Mouse (Mus musculus) neural tube, embryonic 12.5 days (tissue): ENCODE measurements at regions not wholly inside any gene's neighbourhood (a gene's known extent, or its start where the extent isn't known, plus 50 kb on each side); places are given as distances from the start of the nearest gene placed in this dataset.

Source experiments
- ATAC-seq: fragments of 200-750 bp; cut with Nextera tagmentation; 2 replicates; pipeline ENCODE4 v1.8.0; 2017; ENCODE audit warnings: low read depth, mild to moderate bottlenecking, moderate TSS enrichment, moderate library complexity; ENCODE audit not compliant: low FRiP score
- H3K27ac ChIP-seq: fragments of 300-500 bp; sonication (generic); 2 replicates; pipeline ENCODE4 v1.5.1; 2016
- H3K27me3 ChIP-seq: fragments of 300-500 bp; sonication (generic); replicated peaks from 2 replicates; pipeline ENCODE4 v1.6.1; 2016; ENCODE audit warnings: mild to moderate bottlenecking
- H3K36me3 ChIP-seq: fragments of 300-500 bp; sonication (generic); 2 replicates; pipeline ENCODE4 v1.6.1; 2016; ENCODE audit warnings: mild to moderate bottlenecking
- H3K4me1 ChIP-seq: fragments of 300-500 bp; sonication (generic); 2 replicates; pipeline ENCODE4 v1.6.1; 2016
- H3K4me2 ChIP-seq: fragments of 300-500 bp; sonication (generic); replicated peaks from 2 replicates; pipeline ENCODE4 v1.6.1; 2016; ENCODE audit warnings: mild to moderate bottlenecking
- H3K4me3 ChIP-seq: fragments of 300-500 bp; sonication (generic); 2 replicates; pipeline ENCODE4 v1.5.1; 2016
- H3K9ac ChIP-seq: fragments of 300-500 bp; sonication (generic); 2 replicates; pipeline ENCODE4 v1.6.1; 2016; ENCODE audit warnings: mild to moderate bottlenecking
- H3K9me3 ChIP-seq: fragments of 300-500 bp; sonication (generic); 2 replicates; pipeline ENCODE4 v1.6.1; 2016; ENCODE audit warnings: mild to moderate bottlenecking
- WGBS: fragments of 180-500 bp; shearing (Covaris S2); methylation state at CpG from one replicate; pipeline ENCODE4 v1.1.7; 2016; 5-methylcytosine and 5-hydroxymethylcytosine counted together

DNA sequence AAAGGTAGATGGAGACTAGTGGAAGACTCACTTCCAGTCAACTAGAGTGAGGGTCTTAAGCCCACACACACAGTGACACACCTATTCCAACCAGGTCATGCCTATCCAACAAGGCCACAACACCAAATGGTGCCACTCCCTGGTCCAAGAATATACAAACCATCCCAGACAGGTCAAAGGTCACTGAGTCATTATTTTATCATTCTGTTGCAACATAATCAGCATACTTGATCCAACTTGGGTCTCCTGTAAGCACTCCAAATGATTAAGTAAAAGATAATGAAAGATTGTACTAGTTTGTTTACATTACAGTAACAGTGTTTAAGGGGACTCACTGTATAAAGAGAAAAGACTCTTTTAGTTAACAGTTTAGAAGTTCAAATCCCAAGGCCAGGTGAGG is 203.2 kb upstream of the Ell2 start:
- Histone ChIP-seq H3K4me1 (no peaks in the 10 kb centered on the region), H3K4me3 (no peak overlapping the region), H3K27me3 (no peaks in the 10 kb centered on the region), H3K9ac (no peak overlapping the region), H3K9me3 (no peaks in the 10 kb centered on the region), H3K27ac (no peak overlapping the region), H3K36me3 (no peaks in the 10 kb centered on the region), H3K4me2 (no peak overlapping the region)
- no peak for ATAC-seq

DNA sequence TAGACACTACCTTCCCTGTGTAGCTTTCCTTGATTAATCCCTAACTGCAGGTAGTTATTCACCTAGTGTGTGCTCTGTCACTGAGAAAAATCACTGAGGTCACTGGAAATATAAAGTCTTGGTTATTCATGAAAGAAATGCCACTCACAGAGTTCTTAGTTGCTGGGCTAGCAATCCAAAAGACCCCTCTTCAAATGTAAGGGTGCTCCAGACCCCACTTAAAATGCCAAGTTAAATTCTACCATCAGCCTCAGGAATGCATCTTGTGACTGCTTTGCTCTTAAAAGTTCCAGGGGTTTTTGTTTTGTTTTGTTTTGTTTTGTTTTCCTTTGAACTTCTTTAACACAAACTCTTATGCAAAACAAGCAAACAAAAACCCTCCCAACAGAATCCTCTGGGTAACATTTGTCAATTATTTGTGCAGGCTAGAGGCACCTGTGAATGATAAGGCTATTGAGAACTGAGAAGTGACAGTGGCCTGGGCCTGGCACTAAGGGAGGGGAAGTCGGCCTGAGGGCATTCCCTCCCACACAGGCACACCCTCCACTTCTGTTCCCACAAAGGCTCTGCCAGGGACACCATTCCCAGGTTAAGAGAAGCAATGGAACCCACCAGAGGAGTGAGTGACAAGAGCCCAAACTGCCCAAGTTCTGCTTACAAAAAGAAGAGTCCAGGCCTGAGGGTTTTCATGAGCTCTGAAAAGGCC is 192.1 kb upstream of the Ell2 start:
- no peaks in the 10 kb centered on the region for H3K9me3 ChIP-seq
- H3K27ac ChIP-seq = no peak overlapping the region
- no peaks in the 10 kb centered on the region for H3K4me1 ChIP-seq
- H3K9ac ChIP-seq = no peak overlapping the region
- no peaks in the 10 kb centered on the region for H3K27me3 ChIP-seq
- no peaks in the 10 kb centered on the region for H3K36me3 ChIP-seq
- no peak for ATAC-seq
- H3K4me3 ChIP-seq = no peak overlapping the region
- 42% methylated on average over 1 of the region's 1 CpGs for WGBS
- no peak overlapping the region for H3K4me2 ChIP-seq

DNA sequence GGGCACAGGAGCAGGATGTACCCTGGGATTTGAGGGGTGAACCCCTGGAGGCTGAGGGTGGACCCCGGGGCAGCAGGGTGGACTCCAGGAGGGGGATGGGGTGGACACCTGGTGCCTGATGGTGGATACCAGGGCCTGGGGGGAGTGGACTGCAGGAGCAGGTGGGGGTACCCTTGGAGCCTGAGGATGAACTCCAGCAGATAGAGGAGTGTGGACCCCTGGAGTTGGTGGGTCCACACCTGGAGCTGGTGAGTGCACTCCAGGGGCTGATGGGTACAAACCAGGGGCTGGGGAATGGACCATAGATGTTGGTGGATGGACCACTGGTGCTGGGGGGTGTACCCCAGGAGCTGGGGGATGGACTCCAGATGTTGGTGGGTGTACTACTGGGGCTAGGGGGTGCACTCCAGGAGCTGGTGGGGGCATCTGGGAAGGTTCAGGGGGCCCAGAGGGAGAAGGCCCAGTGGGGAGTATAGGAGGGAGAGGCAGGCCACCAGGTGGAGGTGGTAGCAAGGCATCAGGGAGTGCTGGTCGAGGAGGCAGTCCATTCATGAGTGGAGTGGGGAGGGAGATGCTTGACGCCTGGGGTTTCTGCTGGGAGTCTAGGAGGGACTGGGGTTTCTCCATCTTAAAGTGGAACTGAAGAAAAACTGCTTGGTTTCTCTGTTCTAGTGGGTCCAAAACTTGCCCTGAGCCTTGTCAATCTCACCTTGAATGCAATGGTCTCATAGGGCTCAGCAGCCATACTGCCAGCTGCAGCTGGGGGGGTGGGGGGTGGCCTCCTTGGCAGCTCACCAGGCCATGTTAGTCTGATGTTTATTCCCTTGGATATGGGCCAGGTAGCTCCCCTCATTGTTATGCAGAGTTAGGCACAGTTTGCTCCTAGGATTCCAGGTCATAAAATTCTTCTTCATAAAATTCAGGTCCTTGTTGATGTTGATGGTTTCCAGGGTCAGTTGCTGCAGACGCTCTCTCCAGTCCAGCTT is 183.0 kb upstream of the Ell2 start:
- 0 out of 2 replicates have a peak, but pooled peaks have one; percentile 37 for ATAC-seq
- Histone ChIP-seq H3K27ac (no peak overlapping the region), H3K4me1 (no peaks in the 10 kb centered on the region), H3K4me2 (no peak overlapping the region), H3K36me3 (no peaks in the 10 kb centered on the region), H3K4me3 (no peak overlapping the region), H3K9ac (no peak overlapping the region), H3K9me3 (no peaks in the 10 kb centered on the region), H3K27me3 (no peaks in the 10 kb centered on the region)
- 78% methylated on average over 4 of the region's 4 CpGs for WGBS

DNA sequence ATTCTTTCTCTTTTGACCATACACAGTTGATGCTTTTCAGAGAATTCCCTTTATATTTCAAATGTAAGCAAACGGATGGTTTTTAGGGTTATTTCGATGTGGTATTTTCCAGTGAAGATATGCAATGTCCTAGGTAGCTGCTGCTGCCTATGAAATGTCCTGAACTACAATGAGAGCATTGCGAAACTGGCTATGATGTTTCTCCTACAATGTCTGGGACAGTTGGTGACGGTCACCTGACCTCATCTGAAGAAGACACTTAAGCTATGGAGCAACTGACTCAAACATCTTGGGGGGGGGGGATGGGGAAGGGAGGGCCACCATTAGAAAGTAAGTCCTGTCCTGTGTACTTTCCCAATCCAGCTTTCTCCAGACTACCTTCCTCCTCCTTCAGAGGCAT is 182.1 kb upstream of the Ell2 start:
- WGBS = 93% methylated on average over 4 of the region's 4 CpGs
- Histone ChIP-seq H3K4me1 (no peaks in the 10 kb centered on the region), H3K27ac (no peak overlapping the region), H3K36me3 (no peaks in the 10 kb centered on the region), H3K4me2 (no peak overlapping the region), H3K9me3 (no peaks in the 10 kb centered on the region), H3K9ac (no peak overlapping the region), H3K27me3 (no peaks in the 10 kb centered on the region), H3K4me3 (no peak overlapping the region)
- ATAC-seq = no peak

DNA sequence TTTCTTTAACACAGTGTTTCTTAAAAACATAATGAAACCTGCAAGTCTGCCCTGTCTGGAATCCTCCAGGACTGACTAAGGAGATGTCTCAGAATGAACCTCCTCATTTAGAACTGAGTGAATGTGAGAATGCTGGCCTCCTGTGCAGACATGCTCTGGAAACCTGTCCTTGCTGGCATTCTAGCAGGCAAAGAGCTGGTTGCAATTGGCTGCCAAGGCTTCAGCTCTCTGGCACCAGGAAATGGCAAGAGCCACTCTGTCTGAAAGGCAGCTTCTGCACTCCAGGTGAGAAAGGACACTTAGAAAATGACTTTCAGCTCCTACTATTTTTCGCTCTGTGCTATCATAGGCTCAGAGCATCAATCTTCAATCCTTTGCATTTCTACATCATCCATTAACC is 175.0 kb upstream of the Ell2 start:
- no peaks in the 10 kb centered on the region for H3K9me3 ChIP-seq
- no peak overlapping the region for H3K27ac ChIP-seq
- H3K4me3 ChIP-seq = no peak overlapping the region
- 94% methylated on average over 1 of the region's 1 CpGs for WGBS
- H3K27me3 ChIP-seq = no peaks in the 10 kb centered on the region
- no peaks in the 10 kb centered on the region for H3K36me3 ChIP-seq
- no peaks in the 10 kb centered on the region for H3K4me1 ChIP-seq
- H3K9ac ChIP-seq = no peak overlapping the region
- no peak overlapping the region for H3K4me2 ChIP-seq
- ATAC-seq = no peak

DNA sequence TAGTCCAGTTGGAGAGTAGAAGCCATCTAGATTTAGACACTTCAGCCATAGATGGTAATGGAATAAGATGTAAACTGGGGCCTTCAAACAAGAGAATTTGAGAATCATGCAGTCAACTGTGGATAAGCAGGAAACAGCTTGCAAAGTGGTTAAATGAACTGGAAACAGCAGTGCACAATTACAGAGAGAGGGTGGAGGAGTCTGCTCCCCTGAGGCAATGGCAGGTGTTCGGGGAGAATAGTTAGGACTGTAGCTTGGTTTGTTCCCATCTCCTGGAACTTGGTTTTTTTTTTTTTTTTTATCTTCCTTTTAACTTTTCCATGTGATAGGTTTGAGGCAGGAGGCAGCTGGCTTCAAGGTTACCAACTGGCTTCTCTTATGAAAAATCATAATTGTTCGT is 165.1 kb upstream of the Ell2 start:
- WGBS = 67% methylated on average over 2 of the region's 2 CpGs
- no peaks in the 10 kb centered on the region for H3K9me3 ChIP-seq
- ATAC-seq = no peak
- H3K4me1 ChIP-seq = no peaks in the 10 kb centered on the region
- H3K9ac ChIP-seq = no peak overlapping the region
- no peak overlapping the region for H3K4me2 ChIP-seq
- no peak overlapping the region for H3K27ac ChIP-seq
- H3K27me3 ChIP-seq = no peaks in the 10 kb centered on the region
- no peak overlapping the region for H3K4me3 ChIP-seq
- H3K36me3 ChIP-seq = no peaks in the 10 kb centered on the region

DNA sequence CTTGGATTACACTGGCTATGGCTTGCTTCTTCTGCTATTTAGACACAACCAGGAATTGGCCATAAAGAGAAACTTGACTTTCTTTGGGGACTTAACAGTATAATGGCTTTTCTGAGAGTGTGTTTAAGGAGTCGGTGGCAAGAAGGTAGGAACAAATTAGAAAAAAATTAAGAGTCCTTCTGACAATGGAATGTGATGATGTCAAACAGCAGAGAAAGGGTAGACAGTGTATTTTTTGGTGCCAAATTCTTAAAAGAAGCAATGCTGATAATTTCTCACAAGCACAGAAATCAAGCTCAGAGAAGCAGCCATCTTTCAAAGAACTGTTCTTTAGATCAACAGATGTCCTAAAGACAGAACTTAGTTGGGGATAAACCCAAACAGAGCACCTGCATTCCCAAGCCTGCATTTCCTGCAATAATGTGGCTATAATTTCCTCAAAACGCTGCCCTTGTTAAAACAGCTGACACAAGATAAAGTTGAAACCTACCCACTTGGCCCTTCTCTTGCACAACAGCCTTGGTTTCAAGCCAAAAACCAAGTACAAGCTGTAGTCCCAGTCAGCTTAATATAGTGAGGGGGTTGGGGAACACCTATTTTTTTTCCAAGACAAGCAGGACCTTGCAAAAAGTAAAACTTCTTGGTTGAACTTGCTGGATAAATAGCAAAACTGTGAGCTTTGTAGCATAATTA is 164.2 kb upstream of the Ell2 start:
- Histone ChIP-seq H3K4me3 (no peak overlapping the region), H3K9ac (no peak overlapping the region), H3K9me3 (no peaks in the 10 kb centered on the region), H3K27me3 (no peaks in the 10 kb centered on the region), H3K27ac (no peak overlapping the region), H3K4me2 (no peak overlapping the region), H3K4me1 (no peaks in the 10 kb centered on the region), H3K36me3 (no peaks in the 10 kb centered on the region)
- ATAC-seq = no peak
- WGBS = 83% methylated on average over 2 of the region's 2 CpGs

DNA sequence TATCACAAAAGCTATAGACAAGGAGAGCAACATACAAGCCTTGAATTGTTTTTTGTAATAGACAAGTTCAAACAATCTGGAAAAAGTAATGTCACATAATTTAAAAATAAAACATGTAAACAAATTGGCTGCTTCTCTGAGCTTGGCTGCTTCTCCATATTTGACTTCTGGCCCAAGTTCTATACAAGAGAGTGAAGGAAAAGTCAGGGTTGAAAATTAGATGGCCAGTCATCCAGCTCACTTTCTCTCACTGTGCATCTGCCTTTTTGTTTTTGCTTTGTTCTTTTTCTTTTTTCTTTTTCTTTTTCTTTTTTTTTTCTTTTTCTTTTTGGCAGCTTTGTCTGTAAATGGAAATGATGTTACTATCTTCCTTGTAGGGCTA is 163.6 kb upstream of the Ell2 start:
- Histone ChIP-seq H3K9ac (no peak overlapping the region), H3K27me3 (no peaks in the 10 kb centered on the region), H3K4me2 (no peak overlapping the region), H3K4me1 (no peaks in the 10 kb centered on the region), H3K36me3 (no peaks in the 10 kb centered on the region), H3K9me3 (no peaks in the 10 kb centered on the region), H3K27ac (no peak overlapping the region), H3K4me3 (no peak overlapping the region)
- no peak for ATAC-seq

DNA sequence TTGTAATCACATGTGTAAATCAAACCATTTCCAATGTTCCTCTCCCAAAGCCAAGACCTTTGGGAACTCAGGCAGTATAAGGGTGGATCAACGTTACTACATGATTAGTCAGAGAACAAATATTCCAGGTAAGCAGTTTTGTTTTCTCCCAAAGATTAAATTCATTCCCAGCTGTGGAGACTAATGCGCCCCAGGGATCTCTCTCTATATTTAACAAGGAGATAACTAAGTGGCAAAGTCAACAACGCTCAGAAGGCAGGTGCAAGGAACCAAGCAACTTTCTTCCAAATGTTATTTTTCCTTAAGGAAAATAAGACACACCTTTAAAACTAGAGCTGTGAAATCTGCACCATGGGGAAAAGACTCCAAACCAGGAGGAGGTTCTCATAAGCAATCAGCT is 163.0 kb upstream of the Ell2 start:
- 87% methylated on average over 3 of the region's 3 CpGs for WGBS

DNA sequence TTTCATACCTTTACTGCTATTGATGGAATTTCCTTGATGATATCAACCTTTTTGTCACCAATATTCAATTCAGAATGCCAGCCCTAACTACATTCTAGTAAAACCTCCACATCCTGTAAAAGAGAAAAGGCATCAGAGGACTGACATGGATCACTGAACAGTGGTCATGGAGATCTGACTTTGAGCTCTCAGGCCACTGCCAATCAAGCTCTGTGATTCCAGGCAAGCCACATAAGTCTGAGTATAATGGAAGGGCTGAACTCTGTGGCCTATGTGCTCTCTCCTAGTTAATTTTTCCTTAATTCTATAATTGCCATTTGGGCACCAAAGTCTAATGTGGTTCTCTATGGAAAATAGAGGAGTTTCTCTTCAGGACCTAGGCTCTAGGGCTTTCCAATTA is 161.8 kb upstream of the Ell2 start:
- no peaks in the 10 kb centered on the region for H3K27me3 ChIP-seq
- no peak overlapping the region for H3K9ac ChIP-seq
- no peak overlapping the region for H3K4me2 ChIP-seq
- H3K9me3 ChIP-seq = no peaks in the 10 kb centered on the region
- H3K4me3 ChIP-seq = no peak overlapping the region
- no peak for ATAC-seq
- H3K4me1 ChIP-seq = no peaks in the 10 kb centered on the region
- H3K27ac ChIP-seq = no peak overlapping the region
- no peaks in the 10 kb centered on the region for H3K36me3 ChIP-seq

More for the DNA sequence above, 163.0 kb upstream of the Ell2 start:
- no peaks in the 10 kb centered on the region for H3K36me3 ChIP-seq
- H3K27me3 ChIP-seq = no peaks in the 10 kb centered on the region
- H3K4me3 ChIP-seq = no peak overlapping the region
- no peak overlapping the region for H3K27ac ChIP-seq
- no peak overlapping the region for H3K9ac ChIP-seq
- no peak for ATAC-seq
- H3K4me1 ChIP-seq = no peaks in the 10 kb centered on the region
- H3K9me3 ChIP-seq = no peaks in the 10 kb centered on the region
- no peak overlapping the region for H3K4me2 ChIP-seq

DNA sequence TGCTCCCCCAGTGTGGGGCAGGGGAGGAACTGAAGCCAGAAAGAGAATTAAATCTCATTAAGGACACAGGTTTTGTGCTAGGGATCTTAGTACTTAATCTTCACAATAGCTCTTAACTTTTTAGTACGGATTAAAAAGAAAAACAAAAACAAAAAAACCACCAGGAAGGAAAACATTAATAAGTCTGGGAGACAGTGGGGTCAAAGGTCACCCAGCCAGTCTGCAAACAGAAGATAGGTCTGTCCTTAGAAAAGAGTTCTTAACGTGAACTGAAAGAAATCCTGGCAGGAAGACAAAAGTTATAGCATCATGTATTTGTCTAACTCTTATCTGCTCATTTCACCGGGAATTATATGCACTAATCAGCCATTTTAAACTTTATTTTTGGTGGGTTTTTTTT is 158.8 kb upstream of the Ell2 start:
- ATAC-seq = no peak
- H3K4me1 ChIP-seq = no peaks in the 10 kb centered on the region
- no peaks in the 10 kb centered on the region for H3K9me3 ChIP-seq
- 58% methylated on average over 3 of the region's 3 CpGs for WGBS
- H3K9ac ChIP-seq = no peak overlapping the region
- no peak overlapping the region for H3K27ac ChIP-seq
- H3K4me3 ChIP-seq = no peak overlapping the region
- no peak overlapping the region for H3K4me2 ChIP-seq
- H3K27me3 ChIP-seq = no peaks in the 10 kb centered on the region
- H3K36me3 ChIP-seq = no peaks in the 10 kb centered on the region

DNA sequence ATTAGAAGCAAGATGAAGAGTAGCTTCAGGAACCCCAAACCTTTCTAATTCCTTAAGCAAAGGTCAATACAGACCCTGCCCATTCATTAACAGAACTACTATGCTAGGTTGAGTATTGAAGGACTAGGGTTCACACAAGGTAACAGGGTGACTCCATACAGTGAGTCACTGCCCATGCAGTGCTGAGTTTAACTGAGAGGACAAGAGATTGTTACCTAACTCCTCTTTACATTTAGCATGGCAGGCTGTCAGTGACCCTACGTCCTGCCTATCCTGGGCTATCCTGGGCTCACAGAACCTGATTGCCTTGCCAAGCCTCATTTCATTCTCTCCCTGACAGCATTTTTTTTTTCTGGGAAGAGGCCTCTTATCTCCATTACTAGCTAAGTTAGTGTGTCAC is 127.6 kb upstream of the Ell2 start:
- no peak overlapping the region for H3K27ac ChIP-seq
- H3K4me1 ChIP-seq = no peaks in the 10 kb centered on the region
- H3K9ac ChIP-seq = no peak overlapping the region
- no peaks in the 10 kb centered on the region for H3K27me3 ChIP-seq
- no peak for ATAC-seq
- H3K9me3 ChIP-seq = no peaks in the 10 kb centered on the region
- no peak overlapping the region for H3K4me3 ChIP-seq
- no peak overlapping the region for H3K4me2 ChIP-seq
- no peaks in the 10 kb centered on the region for H3K36me3 ChIP-seq
- WGBS = 76% methylated on average over 1 of the region's 1 CpGs
